Mouse (Mus musculus): ENCODE results near the gene Plch2.

GRCm38 (mm10) chr4:155070199-155070598 lies 13.6 kb upstream of the Plch2 start:
- no peak for TF ChIP-seq CTCF (IDR thresholded peaks at IDR 0.05; ENCODE audit: control insufficient read depth, insufficient read depth, insufficient read length)
- no peak for TF ChIP-seq MAX (IDR thresholded peaks at IDR 0.05)
- TF ChIP-seq MYOG (IDR thresholded peaks at IDR 0.05; ENCODE audit: control insufficient read depth, extremely low read depth, insufficient read length), result no peak
- no peak for TF ChIP-seq USF1 (IDR thresholded peaks at IDR 0.05; ENCODE audit: low read depth)
- no peak for TF ChIP-seq FOSL1 (IDR thresholded peaks at IDR 0.05; ENCODE audit: insufficient read depth, low read length, poor library complexity, severe bottlenecking)
